Mouse (Mus musculus): Measurements from ENCODE around the gene Zfp408. TPM values are rescaled to one million over a fixed set of nuclear protein-coding genes. Genes with fewer than 3 reads are reported as not detected.
"Not testable (repeated sequence)": the region's sequence is repeated elsewhere in the genome, so short reads cannot be mapped to it uniquely, and the experiment has no call there.

Zfp408 gene
- polyA plus RNA-seq, 1 experiment from 2014 or later = 5.1 TPM

DNA sequence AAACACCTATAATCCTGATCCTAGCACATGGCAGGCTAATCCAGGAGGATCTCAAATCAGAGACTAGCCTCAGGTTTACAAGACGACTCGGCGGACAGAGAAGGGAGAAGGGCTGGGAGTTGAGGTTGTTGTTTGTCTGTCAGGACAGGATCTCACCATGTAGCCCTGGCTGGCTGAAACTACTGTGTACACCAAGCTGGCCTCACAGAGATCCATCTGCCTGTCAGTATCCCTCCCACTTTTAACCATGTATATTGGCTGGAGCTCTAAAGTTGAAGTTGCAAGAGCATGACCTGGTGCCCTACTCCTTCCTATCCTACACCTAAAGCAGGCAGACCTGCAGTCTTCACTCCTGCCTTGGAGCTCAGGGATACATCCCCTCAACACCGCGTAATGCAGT is 27.2 kb downstream of the Zfp408 start:
- Histone ChIP-seq H3K36me3 (ENCODE audit: control insufficient read depth, insufficient read depth, low read length) (peaks cover 39% of the 10 kb centered on the region), H3K4me3 (ENCODE audit: low read depth, low read length) (no peak overlapping the region), H3K4me1 (replicated peaks; ENCODE audit: control insufficient read depth, insufficient read depth, low read length) (no peaks in the 10 kb centered on the region), H3K9me3 (ENCODE audit: control insufficient read depth, low read length) (no peaks in the 10 kb centered on the region), H3K27ac (ENCODE audit: low read depth, low read length) (no peak overlapping the region), H3K27me3 (replicated peaks; ENCODE audit: control insufficient read depth, insufficient read depth, low read length) (no peaks in the 10 kb centered on the region), H3K4me2 (no peak overlapping the region), H3K9ac (ENCODE audit: low read depth, low read length) (no peak overlapping the region)
- 96% methylated on average over 5 of the region's 5 CpGs for WGBS
- ATAC-seq (replicated peaks; ENCODE audit: low FRiP score) = no peak
- DNase-seq (ENCODE audit: low spot score) = no peak

DNA sequence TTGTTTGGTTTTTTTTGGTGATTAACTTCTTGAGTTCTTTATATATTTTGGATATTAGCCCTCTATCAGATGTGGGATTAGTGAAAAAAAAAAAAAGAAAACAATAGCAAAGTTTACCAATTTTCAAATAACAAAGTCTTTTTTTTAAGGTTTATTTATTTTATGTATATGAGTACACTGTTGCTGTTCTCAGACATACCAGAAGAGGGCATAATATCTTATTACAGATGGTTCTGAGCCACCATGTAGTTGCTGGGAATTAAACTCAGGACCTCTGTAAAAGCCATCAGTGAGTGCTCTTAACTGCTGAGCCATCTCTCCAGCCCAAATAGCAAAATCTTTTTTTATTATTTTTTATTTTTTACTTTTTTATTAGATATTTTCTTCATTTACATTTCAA is 40.2 kb downstream of the Zfp408 start:
- H3K9me3 ChIP-seq (ENCODE audit: control insufficient read depth, low read length); H3K27ac ChIP-seq (ENCODE audit: low read depth, low read length); H3K4me1 ChIP-seq (replicated peaks; ENCODE audit: control insufficient read depth, insufficient read depth, low read length); ATAC-seq (replicated peaks; ENCODE audit: low FRiP score); H3K27me3 ChIP-seq (replicated peaks; ENCODE audit: control insufficient read depth, insufficient read depth, low read length); H3K4me3 ChIP-seq (ENCODE audit: low read depth, low read length); H3K9ac ChIP-seq (ENCODE audit: low read depth, low read length); H3K4me2 ChIP-seq; DNase-seq (ENCODE audit: low spot score): not testable (repeated sequence)
- peaks cover 33% of the 10 kb centered on the region for H3K36me3 ChIP-seq (ENCODE audit: control insufficient read depth, insufficient read depth, low read length)

DNA sequence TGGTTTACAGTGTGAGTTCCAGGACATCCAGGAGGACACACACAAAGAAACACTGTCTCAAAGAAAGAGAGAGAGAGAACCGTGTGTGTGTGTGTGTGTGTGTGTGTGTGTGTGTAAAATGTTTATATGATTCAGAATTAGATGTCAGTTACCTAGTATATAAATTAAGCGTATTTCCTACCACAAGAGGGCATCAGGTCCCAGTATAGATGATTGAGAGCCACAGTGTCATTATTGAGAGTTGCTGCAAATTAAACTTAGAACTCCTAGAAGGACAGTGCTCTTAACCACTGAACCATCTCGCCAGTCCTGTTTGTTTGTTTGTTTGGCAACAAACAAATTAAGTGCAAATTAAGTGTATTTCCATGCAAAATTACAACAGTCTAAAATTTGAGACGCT is 47.2 kb downstream of the Zfp408 start:
- ATAC-seq (replicated peaks; ENCODE audit: low FRiP score) (no peak), DNase-seq (ENCODE audit: low spot score) (no peak)
- no peak overlapping the region for H3K4me2 ChIP-seq
- peaks cover 49% of the 10 kb centered on the region for H3K36me3 ChIP-seq (ENCODE audit: control insufficient read depth, insufficient read depth, low read length)
- H3K4me3 ChIP-seq (ENCODE audit: low read depth, low read length) = no peak overlapping the region
- H3K27ac ChIP-seq (ENCODE audit: low read depth, low read length) = no peak overlapping the region
- WGBS = 86% methylated on average over 4 of the region's 4 CpGs
- no peaks in the 10 kb centered on the region for H3K9me3 ChIP-seq (ENCODE audit: control insufficient read depth, low read length)
- H3K4me1 ChIP-seq (replicated peaks; ENCODE audit: control insufficient read depth, insufficient read depth, low read length) = no peaks in the 10 kb centered on the region
- no peaks in the 10 kb centered on the region for H3K27me3 ChIP-seq (replicated peaks; ENCODE audit: control insufficient read depth, insufficient read depth, low read length)
- H3K9ac ChIP-seq (ENCODE audit: low read depth, low read length) = no peak overlapping the region

DNA sequence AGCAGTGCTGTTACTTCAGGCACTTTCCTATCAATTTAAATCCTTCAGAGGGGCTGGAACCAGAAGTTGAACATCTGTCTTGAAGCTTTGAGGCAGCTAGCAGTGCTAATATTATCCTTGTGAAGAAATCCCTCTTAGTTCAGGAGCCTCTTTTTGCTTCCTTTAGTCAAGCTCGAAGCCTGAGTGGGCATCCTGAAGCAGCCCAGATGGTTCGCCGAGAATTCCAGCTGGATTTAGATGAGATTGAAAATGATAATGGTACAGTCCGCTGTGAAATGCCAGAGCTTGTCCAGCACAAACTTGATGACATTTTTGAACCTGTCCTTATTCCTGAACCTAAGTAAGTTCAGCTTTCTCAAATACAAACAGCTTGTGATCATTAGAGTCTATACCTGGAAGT is 49.1 kb downstream of the Zfp408 start:
- no peak for DNase-seq (ENCODE audit: low spot score)
- WGBS = 95% methylated on average over 4 of the region's 4 CpGs
- Histone ChIP-seq H3K27ac (ENCODE audit: low read depth, low read length) (no peak overlapping the region), H3K4me3 (ENCODE audit: low read depth, low read length) (no peak overlapping the region), H3K9me3 (ENCODE audit: control insufficient read depth, low read length) (no peaks in the 10 kb centered on the region), H3K36me3 (ENCODE audit: control insufficient read depth, insufficient read depth, low read length) (peaks cover 54% of the 10 kb centered on the region), H3K4me2 (no peak overlapping the region), H3K27me3 (replicated peaks; ENCODE audit: control insufficient read depth, insufficient read depth, low read length) (no peaks in the 10 kb centered on the region), H3K9ac (ENCODE audit: low read depth, low read length) (no peak overlapping the region), H3K4me1 (replicated peaks; ENCODE audit: control insufficient read depth, insufficient read depth, low read length) (no peaks in the 10 kb centered on the region)
- ATAC-seq (replicated peaks; ENCODE audit: low FRiP score) = no peak

Other genes with a start within 250 kb of the Zfp408 start
- gene 1110051M20Rik, start 205.1 kb downstream of the Zfp408 start, polyA plus RNA-seq (2014; fragmentation: Nextera tagmentation; extraction: Ambion mirVana) = 23.7 and 24.8 TPM in 2 replicates
- gene Lrp4, start 192.3 kb downstream of the Zfp408 start, polyA plus RNA-seq (2014; fragmentation: Nextera tagmentation; extraction: Ambion mirVana) = 1.7 and 1.9 TPM in 2 replicates
- 49.4 and 65.0 TPM in 2 replicates for gene Ckap5, start 123.0 kb downstream of the Zfp408 start, polyA plus RNA-seq (2014; fragmentation: Nextera tagmentation; extraction: Ambion mirVana)
- gene F2, start 13.4 kb downstream of the Zfp408 start, polyA plus RNA-seq (2014; fragmentation: Nextera tagmentation; extraction: Ambion mirVana) = 124 and 136 TPM in 2 replicates
- 99.2 and 100 TPM in 2 replicates for gene Arhgap1, start 69 bp upstream of the Zfp408 start, polyA plus RNA-seq (2014; fragmentation: Nextera tagmentation; extraction: Ambion mirVana)
- gene Atg13, start 60.8 kb upstream of the Zfp408 start, polyA plus RNA-seq (2014; fragmentation: Nextera tagmentation; extraction: Ambion mirVana) = 23.0 and 23.3 TPM in 2 replicates
- 16.3 TPM in 2 replicates for gene Harbi1, start 61.1 kb upstream of the Zfp408 start, polyA plus RNA-seq (2014; fragmentation: Nextera tagmentation; extraction: Ambion mirVana)
- gene Ambra1, start 80.3 kb upstream of the Zfp408 start, polyA plus RNA-seq (2014; fragmentation: Nextera tagmentation; extraction: Ambion mirVana) = 13.0 and 14.0 TPM in 2 replicates

All from liver, embryonic 11.5 days (tissue).